Mouse (Mus musculus): ENCODE data around the gene Gtf2a1l.

DNA sequence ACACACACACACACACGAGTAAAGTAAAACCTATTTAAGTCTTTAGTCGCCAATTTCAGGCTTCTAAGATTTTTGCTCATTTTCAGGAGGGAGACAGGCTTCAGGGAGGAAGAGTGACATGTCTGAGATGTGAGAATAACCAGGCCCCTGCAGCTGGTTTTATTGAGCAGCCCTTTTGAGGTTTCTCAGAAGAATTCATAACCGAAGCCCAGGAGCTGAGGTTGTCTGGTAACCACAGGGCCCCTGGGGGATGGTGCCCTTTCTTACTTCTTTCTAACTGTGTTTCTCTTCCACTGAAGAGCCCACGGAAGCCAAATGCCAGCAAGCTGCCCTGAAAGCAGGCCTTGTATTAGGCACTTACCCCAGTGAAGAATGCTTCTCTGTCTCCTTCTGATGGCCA, 47.5 kb upstream of the Gtf2a1l start:
- TF ChIP-seq CTCF (IDR thresholded peaks at IDR 0.05; ENCODE audit: borderline replicate concordance, extremely low read depth, insufficient read depth, insufficient read length) (no peak), POLR2A (IDR thresholded peaks at IDR 0.05; ENCODE audit: borderline replicate concordance, extremely low read depth, insufficient read depth, insufficient read length, poor library complexity, severe bottlenecking) (no peak)

Measured in brain, embryonic 14.5 days (tissue).